Mouse (Mus musculus): ENCODE measurements around the gene Slc48a1. TPM values are rescaled to one million over a fixed set of nuclear protein-coding genes. Genes with fewer than 3 reads are reported as not detected.

The Slc48a1 gene
- polyA plus RNA-seq, 1 experiment = 52.7 TPM

DNA sequence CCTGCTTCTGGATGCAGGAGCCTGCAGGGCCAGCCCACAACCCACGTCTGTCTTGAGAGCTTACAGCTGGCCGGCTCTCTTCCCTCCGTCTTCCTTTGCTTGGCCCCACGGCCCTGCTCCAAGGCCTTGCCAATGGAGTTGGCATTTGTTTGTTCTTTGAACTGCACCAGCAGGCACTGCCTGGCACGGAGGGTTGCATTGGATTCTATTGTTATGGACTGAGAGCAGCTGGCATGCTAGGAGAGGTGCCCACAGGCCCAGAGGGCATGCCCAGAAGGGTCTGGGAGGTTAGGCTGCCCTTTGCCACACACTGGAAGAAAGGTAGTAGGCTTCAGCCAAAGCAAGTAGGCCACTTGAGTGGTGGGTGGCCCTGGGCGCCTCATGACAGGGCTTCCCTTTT, 10.5 kb downstream of the Slc48a1 start:
- no peak overlapping the region for H3K4me3 ChIP-seq
- H3K27me3 ChIP-seq (ENCODE audit: control insufficient read depth, insufficient read depth, insufficient read length) = no peaks in the 10 kb centered on the region
- no peaks in the 10 kb centered on the region for H3K79me2 ChIP-seq (ENCODE audit: control insufficient read depth, insufficient read depth)
- H3K4me2 ChIP-seq (ENCODE audit: low read depth) = no peak overlapping the region
- H3ac ChIP-seq (ENCODE audit: control insufficient read depth, insufficient read length) = no peak overlapping the region
- H3K36me3 ChIP-seq (ENCODE audit: control insufficient read depth, insufficient read depth) = peaks cover 13% of the 10 kb centered on the region
- TF ChIP-seq CEBPB (IDR thresholded peaks at IDR 0.05; ENCODE audit: insufficient read depth, poor library complexity, severe bottlenecking) = no peak
- peak; percentile 62 for TF ChIP-seq POLR2AphosphoS2 (IDR thresholded peaks at IDR 0.05; ENCODE audit: insufficient read length, low read depth)

GRCm38 (mm10) chr15:97789761-97790505, 11.6 kb downstream of the Slc48a1 start:
- TF ChIP-seq MAX (IDR thresholded peaks at IDR 0.05; ENCODE audit: low read depth) (no peak), POLR2A (IDR thresholded peaks at IDR 0.05; ENCODE audit: insufficient read length, low read depth) (no peak), REST (IDR thresholded peaks at IDR 0.05; ENCODE audit: insufficient read depth, insufficient read length) (no peak), MYOG (IDR thresholded peaks at IDR 0.05; ENCODE audit: control insufficient read depth in 1 of 3, insufficient read depth in 1 of 3, insufficient read length in 2 of 3, low read depth in 2 of 3) (peak in 1 of 3 experiments; percentile 12)
- no peaks in the 10 kb centered on the region for H3K79me2 ChIP-seq (ENCODE audit: control insufficient read depth, insufficient read depth)
- H3K27me3 ChIP-seq (ENCODE audit: control insufficient read depth, insufficient read depth, insufficient read length) = no peaks in the 10 kb centered on the region
- H3K4me3 ChIP-seq = no peak overlapping the region
- no peak overlapping the region for H3ac ChIP-seq (ENCODE audit: control insufficient read depth, insufficient read length)
- peaks cover 13% of the 10 kb centered on the region for H3K36me3 ChIP-seq (ENCODE audit: control insufficient read depth, insufficient read depth)
- no peak overlapping the region for H3K4me2 ChIP-seq (ENCODE audit: low read depth)

DNA sequence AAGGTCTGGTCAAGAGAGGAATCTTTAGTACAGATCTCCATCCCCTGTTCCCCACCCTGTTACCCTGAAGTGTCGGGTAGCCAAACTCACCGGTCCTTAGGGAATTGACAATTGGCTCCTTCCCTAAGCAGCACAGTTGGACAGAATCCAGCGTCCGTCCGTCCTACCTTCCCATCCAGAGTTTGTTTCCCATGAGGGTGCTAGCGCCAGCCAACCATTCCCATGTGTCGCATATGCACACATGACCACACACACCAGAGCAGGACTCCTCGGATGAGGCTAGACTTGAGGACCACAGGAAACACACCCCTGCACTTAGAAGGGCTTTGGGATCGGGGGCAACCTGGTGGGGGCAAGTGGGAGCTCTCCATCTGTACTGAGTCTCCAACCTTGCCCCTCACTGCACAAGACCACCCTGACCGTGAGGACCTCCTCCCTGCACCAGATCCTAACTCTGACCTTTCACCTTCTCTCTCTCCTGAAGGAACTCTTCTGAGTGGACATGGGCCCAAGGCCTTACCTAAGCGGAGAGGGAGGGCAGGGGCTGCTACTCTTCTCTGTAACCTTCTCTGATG, 12.9 kb downstream of the Slc48a1 start:
- Histone ChIP-seq H3K4me2 (ENCODE audit: low read depth) (no peak overlapping the region), H3K36me3 (ENCODE audit: control insufficient read depth, insufficient read depth) (peaks cover 21% of the 10 kb centered on the region), H3K79me2 (ENCODE audit: control insufficient read depth, insufficient read depth) (no peaks in the 10 kb centered on the region), H3K4me3 (no peak overlapping the region), H3K27me3 (ENCODE audit: control insufficient read depth, insufficient read depth, insufficient read length) (no peaks in the 10 kb centered on the region), H3ac (ENCODE audit: control insufficient read depth, insufficient read length) (no peak overlapping the region)
- no peak for TF ChIP-seq MAX (IDR thresholded peaks at IDR 0.05; ENCODE audit: low read depth)
- no peak for TF ChIP-seq POLR2A (IDR thresholded peaks at IDR 0.05; ENCODE audit: insufficient read length, low read depth)
- TF ChIP-seq REST (IDR thresholded peaks at IDR 0.05; ENCODE audit: insufficient read depth, insufficient read length) = no peak
- no peak for TF ChIP-seq MYOD1 (IDR thresholded peaks at IDR 0.05; ENCODE audit: control insufficient read depth in 1 of 3, insufficient read length in 2 of 3, low read depth in 2 of 3)
- TF ChIP-seq USF1 (IDR thresholded peaks at IDR 0.05; ENCODE audit: low read depth) = no peak
- TF ChIP-seq TCF12 (IDR thresholded peaks at IDR 0.05; ENCODE audit: insufficient read depth, poor library complexity, severe bottlenecking) = no peak

GRCm38 (mm10) chr15:97793386-97794153, 15.2 kb downstream of the Slc48a1 start:
- H3K4me3 ChIP-seq = no peak overlapping the region
- no peak overlapping the region for H3ac ChIP-seq (ENCODE audit: control insufficient read depth, insufficient read length)
- H3K36me3 ChIP-seq (ENCODE audit: control insufficient read depth, insufficient read depth) = peaks cover 41% of the 10 kb centered on the region
- H3K79me2 ChIP-seq (ENCODE audit: control insufficient read depth, insufficient read depth) = no peaks in the 10 kb centered on the region
- TF ChIP-seq POLR2AphosphoS2 (IDR thresholded peaks at IDR 0.05; ENCODE audit: insufficient read length, low read depth) = peak; percentile 6
- TF ChIP-seq MAX (IDR thresholded peaks at IDR 0.05; ENCODE audit: low read depth) = no peak
- no peaks in the 10 kb centered on the region for H3K27me3 ChIP-seq (ENCODE audit: control insufficient read depth, insufficient read depth, insufficient read length)
- H3K4me2 ChIP-seq (ENCODE audit: low read depth) = no peak overlapping the region

GRCm38 (mm10) chr15:97794268-97794667, 15.9 kb downstream of the Slc48a1 start:
- Histone ChIP-seq H3K27me3 (ENCODE audit: control insufficient read depth, insufficient read depth, insufficient read length) (no peaks in the 10 kb centered on the region), H3K4me2 (ENCODE audit: low read depth) (no peak overlapping the region), H3K4me3 (no peak overlapping the region), H3K79me2 (ENCODE audit: control insufficient read depth, insufficient read depth) (no peaks in the 10 kb centered on the region), H3ac (ENCODE audit: control insufficient read depth, insufficient read length) (no peak overlapping the region), H3K36me3 (ENCODE audit: control insufficient read depth, insufficient read depth) (peaks cover 46% of the 10 kb centered on the region)
- TF ChIP-seq POLR2AphosphoS2 (IDR thresholded peaks at IDR 0.05; ENCODE audit: insufficient read length, low read depth) = no peak
- TF ChIP-seq E2F4 (IDR thresholded peaks at IDR 0.05; ENCODE audit: insufficient read depth) = no peak
- no peak for TF ChIP-seq MAX (IDR thresholded peaks at IDR 0.05; ENCODE audit: low read depth)
- no peak for TF ChIP-seq POLR2A (IDR thresholded peaks at IDR 0.05; ENCODE audit: insufficient read length, low read depth)
- TF ChIP-seq SRF (IDR thresholded peaks at IDR 0.05; ENCODE audit: control insufficient read depth, insufficient read length, low read depth) = no peak
- TF ChIP-seq REST (IDR thresholded peaks at IDR 0.05; ENCODE audit: insufficient read depth, insufficient read length) = no peak
- TF ChIP-seq TCF12 (IDR thresholded peaks at IDR 0.05; ENCODE audit: insufficient read depth, poor library complexity, severe bottlenecking) = no peak
- no peak for TF ChIP-seq MYOG (IDR thresholded peaks at IDR 0.05; ENCODE audit: control insufficient read depth in 1 of 3, insufficient read depth in 1 of 3, insufficient read length in 2 of 3, low read depth in 2 of 3)
- no peak for TF ChIP-seq MYOD1 (IDR thresholded peaks at IDR 0.05; ENCODE audit: control insufficient read depth in 1 of 3, insufficient read length in 2 of 3, low read depth in 2 of 3)
- no peak for TF ChIP-seq CEBPB (IDR thresholded peaks at IDR 0.05; ENCODE audit: insufficient read depth, poor library complexity, severe bottlenecking)
- no peak for TF ChIP-seq USF1 (IDR thresholded peaks at IDR 0.05; ENCODE audit: low read depth)
- TF ChIP-seq TCF3 (IDR thresholded peaks at IDR 0.05; ENCODE audit: insufficient read length, low read depth) = no peak

Data from myocyte (in vitro differentiated cells).